ENCODE assay signal across 19 mouse cellular contexts in genomic region chr15:83161062-83161748, GRCm38 (mm10). TPM values are rescaled to one million over a fixed set of nuclear protein-coding genes. Genes with fewer than 3 reads are reported as not detected.
DNase-seq lines count a peak whose midpoint lies in the region; ATAC-seq and TF ChIP-seq lines count a peak whose summit lies in the region.
"Had no signal": no experiment of that assay in that cellular context is flagged by ENCODE, and none has a peak within 500 bp of the region (broad histone marks: within the 10 kb centered on the region; RNA-seq: fewer than 3 reads in every experiment).

No protein-coding gene starts in this region.

- H3K4me1 ChIP-seq in hindbrain, embryonic 10.5 days (replicated peaks), result peaks cover 39% of the 10 kb centered on the region
- H3K4me1 ChIP-seq in hindbrain, postnatal 0 days (ENCODE audit: insufficient read depth, low read length), result no peaks in the 10 kb centered on the region
- no peaks in the 10 kb centered on the region for H3K4me1 ChIP-seq in neural tube, embryonic 15.5 days
- H3K4me1 ChIP-seq in neural tube, embryonic 12.5 days, result peaks cover 8% of the 10 kb centered on the region

- TF ChIP-seq CTCF in hindbrain, postnatal 0 days (IDR thresholded peaks at IDR 0.05; ENCODE audit: low read depth), result no peak

- ATAC-seq in hindbrain, postnatal 0 days, result no peak
- ATAC-seq in neural tube, embryonic 15.5 days (ENCODE audit: low FRiP score), result no peak
- no peak for ATAC-seq in neural tube, embryonic 12.5 days (ENCODE audit: low FRiP score, low read depth)
- ATAC-seq: midbrain, embryonic 16.5 days had no signal

- WGBS in hindbrain, embryonic 10.5 days, result 27% methylated on average over 10 of the region's 10 CpGs
- WGBS in hindbrain, postnatal 0 days, result 27% methylated on average over 10 of the region's 10 CpGs
- WGBS in neural tube, embryonic 15.5 days, result 29% methylated on average over 10 of the region's 10 CpGs
- 27% methylated on average over 10 of the region's 10 CpGs for WGBS in neural tube, embryonic 12.5 days

- H3K4me3 ChIP-seq in hindbrain, embryonic 10.5 days, result peak overlapping the region; percentile 18
- no peak overlapping the region for H3K4me3 ChIP-seq in hindbrain, postnatal 0 days (ENCODE audit: low read length)
- H3K4me3 ChIP-seq in neural tube, embryonic 15.5 days (replicated peaks), result no peak overlapping the region
- H3K4me3 ChIP-seq in neural tube, embryonic 12.5 days, result no peak overlapping the region
- H3K4me3 ChIP-seq: neural tube, embryonic 13.5 days had no signal

- no peak overlapping the region for H3K9ac ChIP-seq in hindbrain, postnatal 0 days (replicated peaks; ENCODE audit: low read length)
- no peak overlapping the region for H3K9ac ChIP-seq in neural tube, embryonic 15.5 days (replicated peaks)
- H3K9ac ChIP-seq in neural tube, embryonic 12.5 days, result peak overlapping the region; percentile 26; the same call in 1 of the 2 replicates
- H3K9ac ChIP-seq: neural tube, embryonic 13.5 days had no signal

- peak; percentile 64 for DNase-seq in hindbrain, embryonic 10.5 days (ENCODE audit: low spot score)
- DNase-seq in hindbrain, postnatal 0 days (ENCODE audit: low spot score), result no peak
- DNase-seq in neural tube, embryonic 10.5 days (ENCODE audit: extremely low spot score, low spot score), result peak; percentile 28
- peak; percentile 46 for DNase-seq in embryo, embryonic 9.5 days (ENCODE audit: extremely low spot score)
- DNase-seq in urinary bladder, postnatal 10 days (ENCODE audit: low spot score), result no peak
- DNase-seq: adrenal gland, adult 2 months; cerebellum, adult 11 months; cerebellum, postnatal 25 days; gastrocnemius, postnatal 36 days; kidney, adult 18-20 months; kidney, postnatal 14 days; lung, adult 2 months; lung, postnatal 4 days; right cerebral cortex, postnatal 14 days; thymus, postnatal 25 days had no signal

- H3K9me3 ChIP-seq in hindbrain, embryonic 10.5 days, result no peaks in the 10 kb centered on the region
- no peaks in the 10 kb centered on the region for H3K9me3 ChIP-seq in hindbrain, postnatal 0 days (ENCODE audit: low read length)
- H3K9me3 ChIP-seq in neural tube, embryonic 15.5 days (replicated peaks), result no peaks in the 10 kb centered on the region
- H3K9me3 ChIP-seq in neural tube, embryonic 12.5 days, result no peaks in the 10 kb centered on the region
- H3K9me3 ChIP-seq: neural tube, embryonic 13.5 days had no signal

- H3K27ac ChIP-seq in hindbrain, embryonic 10.5 days, result peak overlapping the region; percentile 81
- no peak overlapping the region for H3K27ac ChIP-seq in hindbrain, postnatal 0 days
- H3K27ac ChIP-seq in neural tube, embryonic 15.5 days (replicated peaks), result no peak overlapping the region
- H3K27ac ChIP-seq in neural tube, embryonic 12.5 days, result no peak overlapping the region
- H3K27ac ChIP-seq: neural tube, embryonic 13.5 days had no signal

- peaks cover 84% of the 10 kb centered on the region for H3K36me3 ChIP-seq in hindbrain, embryonic 10.5 days
- peaks cover 28% of the 10 kb centered on the region for H3K36me3 ChIP-seq in hindbrain, postnatal 0 days (ENCODE audit: insufficient read depth, low read length)
- H3K36me3 ChIP-seq in neural tube, embryonic 15.5 days, result peaks cover 60% of the 10 kb centered on the region
- H3K36me3 ChIP-seq in neural tube, embryonic 12.5 days, result peaks cover 61% of the 10 kb centered on the region

- H3K4me2 ChIP-seq in hindbrain, postnatal 0 days (ENCODE audit: low read depth, low read length), result no peak overlapping the region
- no peak overlapping the region for H3K4me2 ChIP-seq in neural tube, embryonic 15.5 days
- no peak overlapping the region for H3K4me2 ChIP-seq in neural tube, embryonic 12.5 days (replicated peaks)
- H3K4me2 ChIP-seq: neural tube, embryonic 13.5 days had no signal

- peaks cover 8% of the 10 kb centered on the region; the same call in 1 of the 2 replicates for H3K27me3 ChIP-seq in hindbrain, embryonic 10.5 days (ENCODE audit: insufficient read depth, poor library complexity, severe bottlenecking)
- H3K27me3 ChIP-seq in hindbrain, postnatal 0 days (ENCODE audit: insufficient read depth, low read length), result no peaks in the 10 kb centered on the region
- no peaks in the 10 kb centered on the region for H3K27me3 ChIP-seq in neural tube, embryonic 15.5 days (replicated peaks)
- no peaks in the 10 kb centered on the region for H3K27me3 ChIP-seq in neural tube, embryonic 12.5 days (replicated peaks)
- H3K27me3 ChIP-seq: neural tube, embryonic 13.5 days had no signal

RNA-seq across cellular contexts. Expression of gene Cyb5r3, which starts 11.2 kb away (rescaled TPM):
- 240 and 270 TPM in 2 replicates for polyA plus RNA-seq in hindbrain, embryonic 10.5 days (2016; fragmentation: Nextera tagmentation; extraction: Ambion mirVana)
- 93.8 and 99.2 TPM in 2 replicates for total RNA-seq in hindbrain, postnatal 0 days (2014; rRNA removed)
- polyA plus RNA-seq in hindbrain, postnatal 0 days (2015; fragmentation: Nextera tagmentation; extraction: Ambion mirVana), result 117 and 136 TPM in 2 replicates
- 112 and 128 TPM in 2 replicates for polyA plus RNA-seq in neural tube, embryonic 15.5 days (2015; fragmentation: Nextera tagmentation; extraction: Ambion mirVana)
- polyA plus RNA-seq in neural tube, embryonic 12.5 days (2016; fragmentation: Nextera tagmentation; extraction: Ambion mirVana), result 143 and 157 TPM in 2 replicates

RNA-seq across cellular contexts. Expression of gene Poldip3, which starts 12.0 kb away (rescaled TPM):
- 180 and 190 TPM in 2 replicates for polyA plus RNA-seq in hindbrain, embryonic 10.5 days (2016; fragmentation: Nextera tagmentation; extraction: Ambion mirVana)
- 97.5 and 115 TPM in 2 replicates for total RNA-seq in hindbrain, postnatal 0 days (2014; rRNA removed)
- polyA plus RNA-seq in hindbrain, postnatal 0 days (2015; fragmentation: Nextera tagmentation; extraction: Ambion mirVana), result 96.9 and 103 TPM in 2 replicates
- polyA plus RNA-seq in neural tube, embryonic 15.5 days (2015; fragmentation: Nextera tagmentation; extraction: Ambion mirVana), result 127 and 134 TPM in 2 replicates
- 160 and 168 TPM in 2 replicates for polyA plus RNA-seq in neural tube, embryonic 12.5 days (2016; fragmentation: Nextera tagmentation; extraction: Ambion mirVana)

RNA-seq across cellular contexts. Expression of gene Rrp7a, which starts 38.6 kb away (rescaled TPM):
- 85.3 and 85.4 TPM in 2 replicates for polyA plus RNA-seq in hindbrain, embryonic 10.5 days (2016; fragmentation: Nextera tagmentation; extraction: Ambion mirVana)
- total RNA-seq in hindbrain, postnatal 0 days (2014; rRNA removed), result 157 and 207 TPM in 2 replicates
- 69.4 and 74.4 TPM in 2 replicates for polyA plus RNA-seq in hindbrain, postnatal 0 days (2015; fragmentation: Nextera tagmentation; extraction: Ambion mirVana)
- polyA plus RNA-seq in neural tube, embryonic 15.5 days (2015; fragmentation: Nextera tagmentation; extraction: Ambion mirVana), result 77.4 and 81.1 TPM in 2 replicates
- 57.5 and 61.1 TPM in 2 replicates for polyA plus RNA-seq in neural tube, embryonic 12.5 days (2016; fragmentation: Nextera tagmentation; extraction: Ambion mirVana)

Comparison
In these comparisons a context has a peak if more than half of its experiments do, and no peak if none do; other contexts are left out.
1. DNase-seq: peak in hindbrain, embryonic 10.5 days (single experiment), neural tube, embryonic 10.5 days (single experiment) and embryo, embryonic 9.5 days (single experiment); none in hindbrain, postnatal 0 days (single experiment) and urinary bladder, postnatal 10 days (single experiment).